Mouse (Mus musculus) CH12.LX (cell line): ENCODE measurements at regions not wholly inside any gene's neighbourhood (a gene's known extent, or its start where the extent isn't known, plus 50 kb on each side); places are given as distances from the start of the nearest gene placed in this dataset.

ENCODE experiments used
- DNase-seq: peaks from one replicate; pipeline ENCODE4 v3.0.0-alpha.2; 2013; ENCODE audit errors: extremely low read depth
- H3K27ac ChIP-seq: 2 replicates; pipeline ENCODE4 v1.5.1; 2012; ENCODE audit warnings: low read depth, mild to moderate bottlenecking, control low read depth, moderate library complexity; ENCODE audit not compliant: insufficient read depth
- H3K27me3 ChIP-seq: replicated peaks from 2 replicates; pipeline ENCODE3; 2012; ENCODE audit warnings: inconsistent platforms
- H3K36me3 ChIP-seq, 2 experiments: replicated peaks in 1 of 2; 2 replicates each; pipeline versions ENCODE3 to v1.6.1; 2012; ENCODE audit warnings: inconsistent platforms in 1 of 2, low read length in 1 of 2, mild to moderate bottlenecking in 1 of 2, mixed read lengths in 1 of 2, moderate library complexity in 1 of 2; ENCODE audit not compliant: control insufficient read depth in 1 of 2, insufficient read depth in 1 of 2
- H3K4me1 ChIP-seq, 2 experiments: 2 replicates each; pipeline ENCODE4 v1.6.1; 2012; ENCODE audit warnings: inconsistent platforms in 1 of 2, moderate library complexity in 1 of 2; ENCODE audit not compliant: insufficient read depth in 2 of 2, control insufficient read depth in 1 of 2
- H3K4me2 ChIP-seq: 2 replicates; pipeline ENCODE4 v1.6.1; 2012; ENCODE audit warnings: low read depth, mild to moderate bottlenecking, control low read depth; ENCODE audit not compliant: poor library complexity, insufficient read depth, severe bottlenecking
- H3K4me3 ChIP-seq, 3 experiments: fragments of 150-350 bp in 1 of 3; sonication (generic) in 1 of 3; replicated peaks in 1 of 3; 2 replicates each; pipeline versions ENCODE3 to v1.5.1; 2011 to 2012; ENCODE audit warnings: low read depth in 2 of 3, low read length in 2 of 3, mild to moderate bottlenecking in 2 of 3, moderate library complexity in 2 of 3, control low read depth in 1 of 3, improper control_type of control experiment in 1 of 3, inconsistent platforms in 1 of 3, mixed read lengths in 1 of 3; ENCODE audit not compliant: poor library complexity in 1 of 3
- H3K79me2 ChIP-seq: replicated peaks from 2 replicates; pipeline ENCODE4 v1.6.1; 2012; ENCODE audit warnings: mild to moderate bottlenecking, moderate library complexity; ENCODE audit not compliant: control insufficient read depth, poor library complexity, insufficient read depth, severe bottlenecking; ENCODE audit errors: extremely low read depth
- H3K9ac ChIP-seq: 2 replicates; pipeline ENCODE4 v1.6.1; 2012; ENCODE audit warnings: low read depth, mild to moderate bottlenecking, control low read depth, moderate library complexity; ENCODE audit not compliant: insufficient read depth
- H3K9me3 ChIP-seq: replicated peaks from 2 replicates; pipeline ENCODE3; 2012; ENCODE audit warnings: low read length, inconsistent platforms, mixed read lengths
- BHLHE40 ChIP-seq: IDR thresholded peaks from 2 replicates; pipeline ENCODE4 v1.6.1; 2011; ENCODE audit warnings: mild to moderate bottlenecking, low read depth, low read length, improper control_type of control experiment
- CHD1 ChIP-seq: IDR thresholded peaks from 2 replicates; pipeline ENCODE4 v1.6.1; 2012; ENCODE audit warnings: low read depth, low read length, improper control_type of control experiment, inconsistent platforms
- ETS1 ChIP-seq: conservative IDR thresholded peaks from 2 replicates; pipeline ENCODE4 v1.6.1; 2012; ENCODE audit warnings: low read depth, mild to moderate bottlenecking, inconsistent platforms, low read length, improper control_type of control experiment, moderate library complexity
- GABPA ChIP-seq: IDR thresholded peaks from 2 replicates; pipeline ENCODE4 v1.6.1; 2012; ENCODE audit warnings: low read depth, low read length, improper control_type of control experiment, inconsistent platforms; ENCODE audit not compliant: insufficient replicate concordance
- HCFC1 ChIP-seq: IDR thresholded peaks from 2 replicates; pipeline ENCODE4 v1.6.1; 2012; ENCODE audit warnings: low read depth, mild to moderate bottlenecking, inconsistent platforms, low read length, improper control_type of control experiment
- IRF4 ChIP-seq: IDR thresholded peaks from 2 replicates; pipeline ENCODE4 v1.6.1; 2014; ENCODE audit warnings: low read depth, mild to moderate bottlenecking, inconsistent platforms, low read length, improper control_type of control experiment
- MAFK ChIP-seq: IDR thresholded peaks from 2 replicates; pipeline ENCODE4 v1.6.1; 2011; ENCODE audit warnings: low read length, improper control_type of control experiment; ENCODE audit not compliant: insufficient replicate concordance
- MAX ChIP-seq: IDR thresholded peaks from 2 replicates; pipeline ENCODE4 v1.6.1; 2011; ENCODE audit warnings: low read length, improper control_type of control experiment
- MAZ ChIP-seq: IDR thresholded peaks from 2 replicates; pipeline ENCODE4 v1.6.1; 2012; ENCODE audit warnings: low read depth, mild to moderate bottlenecking, inconsistent platforms, low read length, improper control_type of control experiment, moderate library complexity
- MYC ChIP-seq: IDR thresholded peaks from 2 replicates; pipeline ENCODE4 v1.6.1; 2011; ENCODE audit warnings: low read depth, mild to moderate bottlenecking, improper control_type of control experiment, low read length
- NRF1 ChIP-seq: IDR thresholded peaks from 2 replicates; pipeline ENCODE4 v1.6.1; 2014; ENCODE audit warnings: low read depth, mild to moderate bottlenecking, inconsistent platforms, low read length, improper control_type of control experiment, moderate library complexity
- SIN3A ChIP-seq: IDR thresholded peaks from 2 replicates; pipeline ENCODE4 v1.6.1; 2012; ENCODE audit warnings: low read length, improper control_type of control experiment, inconsistent platforms
- TBP ChIP-seq: conservative IDR thresholded peaks from 2 replicates; pipeline ENCODE4 v1.6.1; 2011; ENCODE audit warnings: low read depth, low read length, improper control_type of control experiment
- TCF12 ChIP-seq: IDR thresholded peaks from 2 replicates; pipeline ENCODE4 v1.6.1; 2014; ENCODE audit warnings: low read depth, mild to moderate bottlenecking, inconsistent platforms, low read length, improper control_type of control experiment
- USF1 ChIP-seq: IDR thresholded peaks from 2 replicates; pipeline ENCODE4 v1.6.1; 2014; ENCODE audit warnings: low read depth, mild to moderate bottlenecking, inconsistent platforms, low read length, improper control_type of control experiment
- ZC3H11A ChIP-seq: IDR thresholded peaks from 2 replicates; pipeline ENCODE4 v1.6.1; 2012; ENCODE audit warnings: low read depth, mild to moderate bottlenecking, inconsistent platforms, low read length, improper control_type of control experiment
- ZKSCAN1 ChIP-seq: IDR thresholded peaks from 2 replicates; pipeline ENCODE4 v1.6.1; 2012; ENCODE audit warnings: low read depth, inconsistent platforms, low read length, improper control_type of control experiment, borderline replicate concordance
- ZMIZ1 ChIP-seq: IDR thresholded peaks from 2 replicates; pipeline ENCODE4 v1.6.1; 2012; ENCODE audit warnings: low read depth, mild to moderate bottlenecking, inconsistent platforms, low read length, improper control_type of control experiment
- dilution Hi-C: fragments of 300-500 bp; cut with MboI; formaldehyde crosslinking; loops from 2 replicates; pipeline ENCODE4 v1.14.3; 2020; ENCODE audit warnings: low sequenced_read_pairs; ENCODE audit not compliant: extremely low pct_unique_long_range_greater_than_20kb, extremely low pct_ligation_motif_present
- in situ Hi-C: fragments of 300-500 bp; cut with MboI; formaldehyde crosslinking; loops from 3 replicates; pipeline ENCODE4 v1.14.3; 2019; ENCODE audit warnings: low sequenced_read_pairs, low pct_ligation_motif_present, low pct_unique_long_range_greater_than_20kb, mixed read lengths

GRCm38 (mm10) chr9:113093863-113094390 is 614.1 kb downstream of the Pdcd6ip start:
- Histone ChIP-seq H3K4me1 (no peaks in the 10 kb centered on the region), H3K79me2 (no peaks in the 10 kb centered on the region), H3K4me2 (no peak overlapping the region), H3K27me3 (no peaks in the 10 kb centered on the region), H3K27ac (no peak overlapping the region), H3K9me3 (peaks cover 71% of the 10 kb centered on the region), H3K9ac (no peak overlapping the region), H3K36me3 (no peaks in the 10 kb centered on the region), H3K4me3 (no peak overlapping the region)
- TF ChIP-seq GABPA: no peak
- TF ChIP-seq MAZ: no peak
- no peak for TF ChIP-seq SIN3A
- TF ChIP-seq HCFC1: no peak
- no peak for TF ChIP-seq MAX
- no peak for TF ChIP-seq MYC
- TF ChIP-seq ZC3H11A: no peak
- in situ Hi-C loops (no loop called here), dilution Hi-C loops (no loop called here)
- DNase-seq: no peak

- in situ Hi-C loops (no loop called here), dilution Hi-C loops (no loop called here)
- H3K36me3 ChIP-seq: no peaks in the 10 kb centered on the region
- no peak overlapping the region for H3K4me2 ChIP-seq
- H3K9me3 ChIP-seq: peaks cover 75% of the 10 kb centered on the region
- TF ChIP-seq MYC (no peak), TBP (no peak), CHD1 (no peak), IRF4 (no peak), ETS1 (no peak), MAX (no peak), BHLHE40 (no peak), TCF12 (no peak)
- no peak overlapping the region for H3K27ac ChIP-seq
- no peaks in the 10 kb centered on the region for H3K79me2 ChIP-seq
- H3K27me3 ChIP-seq: no peaks in the 10 kb centered on the region
- DNase-seq: no peak
- H3K9ac ChIP-seq: no peak overlapping the region
- no peaks in the 10 kb centered on the region for H3K4me1 ChIP-seq
- H3K4me3 ChIP-seq: no peak overlapping the region
Measured at GRCm38 (mm10) chr9:113091881-113092280, 616.2 kb downstream of the Pdcd6ip start.

- in situ Hi-C loops: no loop called here
- H3K4me1 ChIP-seq: no peaks in the 10 kb centered on the region
- dilution Hi-C loops: no loop called here
- no peaks in the 10 kb centered on the region for H3K27me3 ChIP-seq
- DNase-seq: no peak
- no peak overlapping the region for H3K9ac ChIP-seq
- no peaks in the 10 kb centered on the region for H3K79me2 ChIP-seq
- no peaks in the 10 kb centered on the region for H3K36me3 ChIP-seq
- no peak overlapping the region for H3K4me2 ChIP-seq
- H3K27ac ChIP-seq: no peak overlapping the region
- H3K4me3 ChIP-seq: no peak overlapping the region
- TF ChIP-seq HCFC1: no peak
- TF ChIP-seq NRF1: no peak
- TF ChIP-seq BHLHE40: no peak
- TF ChIP-seq ZKSCAN1: no peak
- TF ChIP-seq TCF12: no peak
- no peak for TF ChIP-seq ZMIZ1
- no peak for TF ChIP-seq USF1
- TF ChIP-seq MYC: no peak
- TF ChIP-seq MAFK: no peak
- peaks cover 78% of the 10 kb centered on the region for H3K9me3 ChIP-seq
Measured at GRCm38 (mm10) chr9:113087786-113088185, 620.3 kb downstream of the Pdcd6ip start.
